Mouse (Mus musculus): ENCODE data around the gene Glrp1.

Glrp1 gene

GRCm38 (mm10) chr1:88509789-88510188, at the start of gene Glrp1:
Glrp1 (minus strand) TSS chr1:88510066.
- DNase-seq (ENCODE audit: low spot score in 2 of 2): no peak

GRCm38 (mm10) chr1:88559258-88559657, 49.4 kb upstream of the Glrp1 start:
- DNase-seq (ENCODE audit: low spot score in 2 of 2): no peak

- no peak for DNase-seq (ENCODE audit: low spot score in 2 of 2)
Measured at GRCm38 (mm10) chr1:88558793-88559192, 48.9 kb upstream of the Glrp1 start.

DNA sequence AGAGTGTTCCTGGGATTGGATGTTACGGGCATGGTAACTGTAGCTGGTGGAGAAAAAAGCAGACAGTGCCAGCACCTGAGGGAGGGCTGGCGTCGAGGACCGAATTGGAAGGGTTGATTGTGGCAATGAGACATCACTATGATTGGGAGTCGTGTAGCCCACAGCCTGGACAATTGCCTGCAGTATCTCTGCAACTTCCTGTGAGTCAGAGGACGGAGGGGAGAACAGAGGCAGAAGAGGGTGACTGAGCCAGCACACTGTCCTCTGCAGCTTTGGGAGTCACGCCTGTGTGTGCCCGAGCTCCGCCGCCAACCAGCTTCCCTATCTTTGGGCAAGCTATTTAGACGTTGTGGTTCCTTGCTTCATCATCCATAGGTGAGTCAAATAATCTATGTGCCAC, 46.5 kb upstream of the Glrp1 start:
- DNase-seq (ENCODE audit: low spot score in 2 of 2): no peak

DNA sequence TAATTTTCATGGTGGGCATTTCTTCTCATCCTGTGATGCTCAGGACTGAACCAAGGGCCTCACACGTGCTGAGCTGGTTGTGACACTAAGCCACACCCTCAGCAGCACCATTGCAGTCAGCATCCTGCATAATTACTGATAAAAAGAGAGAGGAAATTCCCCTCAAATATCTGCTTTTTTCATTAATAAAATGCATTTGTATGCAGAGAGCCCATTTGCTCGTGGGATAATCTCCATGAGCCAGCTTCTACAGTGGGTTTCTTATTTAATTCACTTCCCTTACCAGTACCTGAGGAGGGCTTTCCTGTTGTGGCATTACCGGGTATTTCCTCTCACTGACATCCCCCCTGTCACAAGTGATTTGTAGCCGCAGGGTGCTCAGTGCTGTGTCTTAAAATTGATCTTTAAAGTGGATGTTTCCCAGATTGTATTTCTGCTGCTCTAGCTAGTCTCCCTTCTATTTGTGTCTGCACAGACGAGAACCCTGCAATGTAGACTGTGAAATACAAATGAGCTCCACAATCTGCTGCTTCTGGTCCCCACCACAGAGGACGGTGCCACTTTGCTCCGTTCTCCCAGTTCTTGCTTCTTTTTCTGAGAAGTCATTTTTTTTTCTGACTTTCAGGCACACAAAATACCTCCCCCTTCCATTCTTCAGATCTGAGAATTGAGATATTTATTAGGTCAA, 43.8 kb upstream of the Glrp1 start:
- no peak for DNase-seq (ENCODE audit: low spot score in 2 of 2)

DNA sequence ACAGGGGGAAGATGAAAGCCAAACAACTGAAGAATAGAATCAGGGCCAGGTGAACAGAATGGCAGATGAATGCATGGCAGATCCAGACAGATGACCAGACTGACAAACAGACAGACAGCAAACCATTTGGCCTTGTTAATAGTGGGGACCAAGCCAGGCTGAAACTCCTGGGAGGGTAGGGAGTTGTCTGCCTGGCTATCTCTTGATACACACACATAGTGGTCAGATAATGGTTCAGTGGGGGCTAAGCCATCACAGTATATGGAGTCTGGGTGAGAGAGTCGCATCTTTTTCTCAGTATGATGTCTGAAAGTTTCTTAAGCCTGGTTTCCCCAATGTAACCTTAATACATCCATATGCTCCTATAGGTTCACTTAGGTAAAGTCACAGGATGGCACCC, 39.4 kb upstream of the Glrp1 start:
- DNase-seq (ENCODE audit: low spot score in 2 of 2): no peak

GRCm38 (mm10) chr1:88547172-88547571, 37.3 kb upstream of the Glrp1 start:
- no peak for DNase-seq (ENCODE audit: low spot score in 2 of 2)

- DNase-seq (ENCODE audit: low spot score in 2 of 2): no peak
Measured at GRCm38 (mm10) chr1:88543608-88544007, 33.7 kb upstream of the Glrp1 start.

DNA sequence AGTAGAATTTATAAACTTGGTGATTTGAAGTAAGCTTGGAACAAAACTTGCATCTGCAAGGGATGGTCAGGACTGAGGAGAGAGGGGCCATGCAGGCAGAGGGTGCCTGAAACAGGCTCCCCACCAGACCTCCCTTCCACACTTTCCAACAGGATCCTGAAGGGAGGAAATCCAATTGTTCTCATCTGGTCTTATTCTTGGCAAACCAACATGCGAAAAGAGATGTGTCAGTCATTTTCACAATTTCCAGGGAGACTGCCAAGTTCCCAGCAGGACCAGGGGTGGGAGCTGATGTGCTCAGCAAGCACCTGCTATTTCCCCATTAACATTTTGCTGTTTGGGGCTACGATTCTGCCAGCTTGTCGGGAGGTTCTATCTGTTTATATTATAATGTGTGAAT, 30.0 kb upstream of the Glrp1 start:
- DNase-seq (ENCODE audit: low spot score in 2 of 2): no peak

DNA sequence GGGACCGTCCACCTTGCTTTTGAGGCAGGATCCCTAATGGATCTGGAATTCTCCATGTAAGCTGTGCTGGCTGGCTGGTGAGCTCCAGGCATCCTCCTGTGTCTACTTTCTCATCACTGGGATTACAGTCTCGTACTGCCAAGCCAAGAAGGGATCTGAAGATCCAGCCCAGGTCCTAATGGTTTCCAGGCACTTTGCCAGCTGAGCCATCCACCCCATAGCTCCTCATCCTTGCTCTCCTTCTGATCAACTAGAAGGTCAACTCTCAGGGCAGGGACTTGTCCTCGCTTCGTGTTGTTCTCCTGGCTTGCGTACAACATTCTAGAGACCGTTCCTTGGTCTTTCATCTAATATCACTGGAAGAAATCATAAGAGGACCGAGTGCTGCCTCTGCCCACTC, 29.4 kb upstream of the Glrp1 start:
- no peak for DNase-seq (ENCODE audit: low spot score in 2 of 2)

GRCm38 (mm10) chr1:88536308-88536707, 26.4 kb upstream of the Glrp1 start:
- DNase-seq (ENCODE audit: low spot score in 2 of 2): no peak

GRCm38 (mm10) chr1:88534091-88534490, 24.2 kb upstream of the Glrp1 start:
- no peak for DNase-seq (ENCODE audit: low spot score in 2 of 2)

DNA sequence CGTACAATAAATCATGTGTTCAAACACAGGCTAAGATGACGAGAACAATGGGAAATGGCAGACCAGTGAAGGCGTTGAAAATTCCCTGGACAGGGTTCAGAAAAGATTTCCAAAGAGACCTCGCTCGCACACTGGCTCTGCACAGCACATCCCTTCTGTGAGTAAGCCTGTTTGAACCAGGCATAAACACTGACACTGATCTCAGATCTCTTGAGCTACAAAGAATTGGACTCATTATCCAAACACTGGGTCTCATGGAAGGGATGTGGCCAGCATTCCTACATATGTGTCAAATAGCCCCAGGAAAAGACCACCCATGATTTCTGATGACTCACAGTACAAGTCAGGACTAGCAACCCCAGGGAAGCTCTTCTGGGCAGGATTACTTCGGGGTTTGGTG, 16.3 kb upstream of the Glrp1 start:
- DNase-seq (ENCODE audit: low spot score in 2 of 2): no peak

DNA sequence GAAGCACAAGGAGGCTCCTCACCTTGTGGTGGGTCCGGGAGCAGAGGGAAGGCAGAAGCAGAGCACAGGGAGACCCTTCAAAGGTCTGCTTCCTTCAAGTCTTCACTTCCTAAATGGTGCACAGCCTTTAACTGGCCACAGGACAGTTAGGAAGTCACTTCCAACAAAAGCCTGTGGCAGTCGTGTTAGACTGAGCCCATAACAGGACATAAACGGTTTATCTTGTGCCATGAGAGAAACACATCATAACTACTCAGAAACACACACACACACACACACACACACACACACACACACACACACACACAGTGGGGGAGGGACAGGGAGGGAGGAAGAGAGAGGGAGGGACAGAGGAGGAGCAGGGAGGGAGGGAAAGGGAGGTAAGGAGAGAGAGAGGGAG, 15.8 kb upstream of the Glrp1 start:
- DNase-seq (ENCODE audit: low spot score in 2 of 2): no peak

- DNase-seq (ENCODE audit: low spot score in 2 of 2): no peak
Measured at GRCm38 (mm10) chr1:88521170-88521747, 11.4 kb upstream of the Glrp1 start.

DNA sequence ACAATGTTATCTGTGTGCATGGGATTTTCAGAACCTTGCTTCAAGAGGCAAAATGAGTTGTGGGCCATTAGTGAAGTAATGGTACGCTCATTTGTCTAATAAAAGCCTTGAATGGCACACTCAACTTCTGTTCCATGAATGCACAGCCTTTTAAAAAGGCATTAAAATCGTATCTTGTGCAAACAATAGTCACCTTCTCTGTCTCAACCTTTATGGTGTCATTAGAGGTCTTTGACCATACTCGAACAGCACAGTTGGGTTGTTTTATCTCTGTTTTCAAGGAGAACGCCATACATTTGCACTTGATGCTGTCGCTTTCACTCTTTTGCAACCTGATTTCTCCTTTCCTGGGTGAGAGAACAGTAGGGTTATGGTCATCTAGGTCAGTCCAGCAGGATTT, 3.7 kb upstream of the Glrp1 start:
- DNase-seq (ENCODE audit: low spot score in 2 of 2): no peak

GRCm38 (mm10) chr1:88507886-88508285, 2.0 kb downstream of the Glrp1 start:
- DNase-seq (ENCODE audit: low spot score in 2 of 2): no peak

DNA sequence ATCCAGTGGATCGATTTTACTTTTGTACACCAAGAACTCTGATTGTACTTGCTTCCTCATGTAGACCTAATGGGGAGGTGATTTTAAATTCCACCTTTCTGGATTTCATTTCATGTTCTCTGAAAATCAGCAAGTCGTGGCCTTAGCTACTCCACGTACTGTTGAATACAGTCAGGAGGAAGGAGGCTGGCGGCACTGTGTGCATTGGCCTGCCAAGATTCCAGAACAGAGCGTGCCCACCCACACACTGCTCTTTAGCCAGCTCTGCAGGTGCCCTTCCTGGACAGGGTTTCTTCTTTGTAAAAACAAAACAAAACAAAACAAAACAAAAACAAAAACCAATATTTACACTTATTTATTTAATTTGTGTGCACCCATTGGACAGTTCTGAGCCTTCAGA, 2.7 kb downstream of the Glrp1 start:
- DNase-seq (ENCODE audit: low spot score in 2 of 2): no peak

DNA sequence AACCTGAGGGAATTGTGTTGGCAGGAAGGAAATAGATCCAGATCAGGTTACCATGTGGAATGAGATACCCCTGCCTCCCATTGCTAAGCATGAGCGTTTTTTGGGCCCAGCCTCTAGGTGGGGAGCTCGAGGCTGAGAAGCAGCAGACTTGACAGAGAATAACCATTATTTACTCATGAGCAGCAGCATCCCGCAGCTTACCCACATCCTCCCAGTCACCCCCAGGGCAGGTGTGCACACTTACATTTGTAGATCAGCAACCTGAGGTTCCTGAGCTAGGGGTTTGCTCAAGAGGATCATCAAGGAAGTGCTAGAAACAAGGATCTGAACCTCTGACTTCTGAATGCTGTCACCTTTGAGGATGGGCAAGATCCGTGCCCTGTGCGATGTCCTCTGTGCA, 3.5 kb downstream of the Glrp1 start:
- no peak for DNase-seq (ENCODE audit: low spot score in 2 of 2)

DNA sequence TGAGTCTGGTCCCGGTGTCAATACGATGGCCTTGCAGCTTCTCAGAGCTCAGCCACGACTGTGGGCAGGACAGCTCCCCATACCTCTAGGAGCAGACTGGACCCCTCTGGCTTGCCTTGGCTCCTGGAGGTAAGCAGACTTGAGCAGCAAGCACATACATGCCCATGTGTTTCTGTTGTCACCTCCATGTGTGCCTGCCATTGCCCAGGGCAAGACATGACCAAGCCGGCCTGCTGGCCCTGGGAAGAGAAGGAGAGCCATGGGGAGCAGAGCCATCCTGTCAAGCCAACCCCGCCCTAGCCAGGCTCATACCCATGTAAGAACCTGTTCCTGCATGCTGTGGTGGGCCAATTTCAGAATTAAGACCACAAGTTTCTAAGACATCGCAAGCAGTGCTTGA, 4.2 kb downstream of the Glrp1 start:
- no peak for DNase-seq (ENCODE audit: low spot score in 2 of 2)

- no peak for DNase-seq (ENCODE audit: low spot score in 2 of 2)
Measured at GRCm38 (mm10) chr1:88504531-88504945, 5.3 kb downstream of the Glrp1 start.

DNA sequence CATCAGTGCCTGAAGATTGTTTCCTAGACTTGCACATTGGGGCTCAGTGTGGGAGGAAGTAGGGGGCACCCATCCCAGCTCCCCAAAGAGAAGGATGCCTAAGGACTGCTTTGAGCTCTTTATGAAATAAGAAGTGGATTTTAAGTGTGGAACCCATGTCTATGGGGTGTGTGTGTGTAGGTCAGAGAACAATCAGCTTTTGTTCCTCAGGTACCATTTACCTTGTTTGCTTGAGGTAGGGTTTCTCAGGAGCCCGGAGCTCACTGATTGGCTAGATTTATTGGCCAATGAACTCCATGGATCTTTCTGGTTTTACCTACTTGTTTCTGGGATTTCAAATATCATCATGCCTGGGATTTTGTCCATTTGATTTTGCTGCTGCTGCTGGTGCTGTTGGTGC, 7.0 kb downstream of the Glrp1 start:
- no peak for DNase-seq (ENCODE audit: low spot score in 2 of 2)

DNA sequence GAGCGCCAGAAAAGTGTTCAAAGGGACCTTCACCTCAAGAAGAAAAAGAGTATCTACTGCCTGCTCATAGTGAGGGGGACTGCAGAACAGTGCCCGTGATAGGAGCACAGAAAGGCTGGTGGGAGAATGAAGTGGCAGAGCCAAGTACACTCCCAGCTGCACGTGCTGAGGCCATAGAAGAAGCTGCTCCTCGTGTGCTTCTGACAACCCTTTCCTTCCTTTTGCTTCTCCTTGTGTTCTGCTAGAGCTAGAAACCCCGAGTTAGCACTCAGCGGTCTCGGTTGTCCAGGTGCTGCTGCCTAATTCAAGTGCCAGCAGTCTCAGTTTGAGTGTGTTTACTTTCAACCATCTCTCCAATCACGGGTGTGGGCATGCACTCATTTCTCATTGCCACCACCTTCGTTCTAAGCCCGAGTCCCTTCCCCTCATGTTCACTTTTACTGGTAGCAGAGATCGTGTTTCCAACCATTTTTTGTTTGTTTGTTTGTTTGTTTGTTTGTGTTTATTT, 10.6 kb downstream of the Glrp1 start:
- DNase-seq (ENCODE audit: low spot score in 2 of 2): no peak

GRCm38 (mm10) chr1:88497407-88497806, 12.5 kb downstream of the Glrp1 start:
- no peak for DNase-seq (ENCODE audit: low spot score in 2 of 2)

Measured in frontal cortex, postnatal 14 days (tissue).